Mouse (Mus musculus) ZHBTc4 (cell line): ENCODE data around the gene Rbm26.

Experiments used
- DNase-seq: peaks from one replicate; pipeline ENCODE4 v3.0.0-alpha.2; 2011; ENCODE audit warnings: low read depth, low spot score

Rbm26 gene

DNA sequence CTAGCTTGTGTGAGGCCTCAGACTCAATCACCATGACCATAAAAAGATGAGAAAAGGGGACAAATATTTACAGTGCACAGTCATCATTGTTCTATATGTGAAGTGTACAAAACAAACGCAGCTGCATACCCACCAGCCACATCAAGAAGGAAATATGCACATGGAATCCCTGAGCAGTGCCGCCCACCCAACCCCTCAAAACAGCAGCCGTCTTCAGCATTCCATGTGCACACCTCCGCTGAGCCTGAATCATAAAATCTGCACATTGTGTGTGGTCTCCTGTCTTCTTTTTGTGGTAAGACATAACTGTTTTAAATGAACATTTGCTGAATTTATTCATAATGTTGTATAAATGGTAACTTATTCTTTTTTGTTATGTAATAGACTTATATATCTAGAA lies 90.1 kb downstream of the Rbm26 start:
- no peak for DNase-seq

DNA sequence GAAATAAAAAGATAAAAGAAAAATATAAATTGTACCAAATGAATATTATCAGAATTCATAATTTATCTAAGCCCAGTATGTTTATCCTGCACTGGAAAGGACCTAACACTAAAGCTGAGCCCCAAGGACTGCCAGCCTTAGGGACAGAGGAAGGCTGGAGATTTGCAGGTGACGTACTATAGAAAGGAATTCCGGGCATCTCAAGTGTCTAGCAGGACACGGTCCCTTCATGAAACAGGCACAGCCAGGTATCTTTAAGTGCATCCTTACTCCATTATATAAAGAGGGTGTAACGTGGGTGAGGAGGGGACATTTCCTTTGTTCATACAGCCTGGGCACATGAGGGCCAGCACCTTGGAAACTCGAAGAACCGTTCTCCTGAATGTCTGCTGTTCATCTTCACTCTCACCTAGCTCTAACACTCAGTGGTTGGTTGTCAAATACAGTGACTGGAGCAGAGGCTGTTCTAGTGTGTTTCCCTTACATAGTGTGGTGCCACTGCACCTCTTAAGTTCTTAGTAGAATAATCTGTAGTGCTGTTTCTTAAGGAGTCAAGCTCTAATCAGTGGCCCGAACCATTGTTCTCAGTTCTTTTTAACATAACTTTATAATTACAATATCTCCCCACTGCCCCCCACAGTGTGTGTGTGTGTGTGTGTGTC lies 91.7 kb downstream of the Rbm26 start:
- DNase-seq: peak; percentile 40

DNA sequence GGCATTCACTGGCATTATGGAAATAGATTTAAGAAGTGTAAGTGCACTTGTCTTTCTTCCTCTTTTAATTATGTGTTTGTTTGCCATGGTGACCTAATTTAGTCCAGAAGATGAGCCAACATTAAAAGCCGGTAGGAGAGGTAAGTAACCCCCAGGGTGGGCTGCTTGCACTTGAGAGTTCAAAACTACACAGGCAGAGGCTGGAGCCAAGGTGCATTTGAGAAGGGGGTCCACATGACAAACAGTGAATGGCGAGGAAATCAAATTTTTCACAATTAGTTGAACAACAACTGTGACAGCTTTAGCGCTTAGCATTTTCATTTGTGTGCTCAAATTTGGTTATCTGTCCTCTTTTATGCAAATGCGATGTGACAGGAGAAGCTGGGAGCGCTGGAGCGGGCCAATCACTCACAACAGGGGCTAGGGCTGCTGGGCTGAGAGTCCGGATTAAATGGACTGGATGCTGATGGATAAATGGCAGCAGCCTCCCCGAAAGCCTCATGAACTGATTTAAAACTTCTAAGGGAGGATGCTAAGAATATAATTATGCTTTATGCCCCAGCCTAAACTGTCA lies 92.3 kb downstream of the Rbm26 start:
- no peak for DNase-seq

DNA sequence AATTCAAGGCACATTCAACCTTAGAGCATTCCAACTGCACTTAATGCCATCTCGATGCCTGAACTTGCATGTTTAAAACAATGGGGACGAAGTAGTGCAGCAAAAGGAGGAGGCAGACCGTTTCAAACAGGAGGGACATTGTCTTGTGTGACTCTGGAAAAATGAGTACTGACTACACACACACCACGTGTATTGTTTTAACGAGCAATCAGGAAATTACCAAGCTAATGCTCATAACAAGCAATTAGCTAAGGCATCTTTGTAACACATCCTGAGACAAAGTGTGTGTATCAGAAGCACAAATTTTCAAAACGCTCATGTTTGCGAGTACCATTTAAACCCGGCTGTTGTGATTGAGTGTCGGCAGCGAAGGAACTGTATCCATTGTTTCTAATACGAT lies 93.0 kb downstream of the Rbm26 start:
- no peak for DNase-seq

DNA sequence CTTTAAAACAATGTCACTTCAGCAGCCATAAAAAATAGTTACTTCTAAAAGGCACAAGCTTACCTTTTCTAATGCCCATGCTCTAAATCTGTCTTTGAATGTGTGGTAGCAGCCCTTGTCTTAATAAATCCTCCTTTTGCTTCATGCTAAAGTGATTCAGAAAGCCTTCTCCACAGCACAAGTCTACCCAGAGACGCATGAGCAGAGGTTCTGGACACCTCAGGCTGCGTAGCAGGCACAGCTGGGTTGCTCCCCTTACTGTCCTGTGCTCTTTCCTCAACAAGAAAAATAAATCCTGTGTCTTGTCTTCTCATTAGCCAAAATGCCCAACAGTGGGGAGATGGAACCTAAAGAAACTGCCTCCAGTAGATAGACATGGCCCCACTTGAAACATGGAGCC lies 102.4 kb downstream of the Rbm26 start:
- no peak for DNase-seq

DNA sequence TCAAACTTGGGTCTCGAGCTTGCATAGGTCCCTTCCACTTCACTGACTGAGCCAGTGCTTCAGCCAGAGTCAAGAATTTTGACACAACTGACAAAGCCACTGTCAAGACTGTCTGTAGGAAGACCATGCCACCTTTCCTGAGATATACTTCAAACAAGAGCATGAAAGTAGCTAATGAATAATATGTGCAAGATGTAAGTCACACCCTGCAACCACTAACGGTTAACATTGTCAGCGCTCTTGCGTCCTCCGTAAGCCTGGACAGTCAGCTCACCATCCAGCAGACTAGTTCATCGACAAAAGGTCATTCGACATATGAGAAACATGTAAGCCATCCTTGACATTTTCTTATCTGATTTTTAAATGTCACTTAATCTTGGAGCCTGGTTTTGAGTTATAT lies 102.8 kb downstream of the Rbm26 start:
- DNase-seq: no peak

DNA sequence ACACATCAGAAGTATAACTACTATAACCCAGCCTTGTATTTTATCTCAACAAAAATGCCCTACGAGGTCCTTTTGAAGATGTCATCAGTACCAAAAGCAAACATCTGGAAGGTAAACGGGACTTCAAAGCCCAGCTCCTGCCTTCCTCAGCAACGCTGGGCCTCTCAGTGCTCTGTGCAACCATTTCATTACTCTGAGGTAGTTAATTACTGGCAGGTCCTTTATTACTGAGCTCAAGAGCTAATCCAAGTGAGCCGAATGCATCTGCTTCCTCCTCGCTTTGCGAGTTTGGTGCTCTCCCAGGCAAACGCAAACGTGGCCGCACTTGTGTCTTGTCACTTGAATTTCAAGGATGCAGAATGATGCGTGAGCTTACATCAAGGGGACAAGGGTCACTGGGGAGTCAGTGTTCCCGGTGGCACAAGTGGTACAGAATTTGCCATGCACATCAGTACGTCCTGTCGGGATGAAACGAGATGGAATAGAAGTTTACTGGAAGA lies 106.1 kb downstream of the Rbm26 start:
- DNase-seq: no peak

DNA sequence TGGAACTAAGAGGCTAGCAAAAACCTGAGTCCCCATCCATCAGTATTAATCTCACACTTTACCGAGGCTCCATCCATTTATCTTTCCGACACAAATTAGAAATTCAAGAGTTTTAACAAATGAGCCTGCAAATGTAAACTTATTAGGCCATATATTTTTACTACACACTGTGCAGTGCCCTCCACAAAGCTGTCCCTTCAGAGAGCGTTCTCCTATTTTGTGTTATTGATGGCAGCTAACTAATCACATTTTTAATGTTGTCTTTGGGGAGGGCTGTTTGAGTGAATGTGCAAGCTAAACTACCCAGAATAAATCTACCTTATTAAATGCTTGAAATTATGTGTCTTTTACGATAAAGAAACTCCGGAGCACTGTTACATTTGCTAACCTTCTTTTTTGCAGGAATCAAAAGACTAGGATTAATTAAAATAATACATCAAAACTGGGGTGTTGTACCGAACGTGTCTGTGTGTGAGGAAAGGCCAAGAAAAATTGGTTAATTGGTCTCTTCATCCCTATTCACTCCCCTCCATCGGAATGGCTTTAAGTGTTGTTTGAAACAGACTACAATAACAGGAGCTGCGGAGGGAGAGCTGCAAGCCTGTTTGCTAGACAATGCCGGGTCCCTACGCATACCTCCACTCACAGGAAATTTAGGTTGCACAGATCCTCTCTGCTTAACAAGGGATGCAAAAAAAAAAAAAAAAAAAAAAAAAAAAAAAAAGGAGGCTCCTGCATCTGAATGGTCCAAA lies 106.7 kb downstream of the Rbm26 start:
- DNase-seq: no peak

DNA sequence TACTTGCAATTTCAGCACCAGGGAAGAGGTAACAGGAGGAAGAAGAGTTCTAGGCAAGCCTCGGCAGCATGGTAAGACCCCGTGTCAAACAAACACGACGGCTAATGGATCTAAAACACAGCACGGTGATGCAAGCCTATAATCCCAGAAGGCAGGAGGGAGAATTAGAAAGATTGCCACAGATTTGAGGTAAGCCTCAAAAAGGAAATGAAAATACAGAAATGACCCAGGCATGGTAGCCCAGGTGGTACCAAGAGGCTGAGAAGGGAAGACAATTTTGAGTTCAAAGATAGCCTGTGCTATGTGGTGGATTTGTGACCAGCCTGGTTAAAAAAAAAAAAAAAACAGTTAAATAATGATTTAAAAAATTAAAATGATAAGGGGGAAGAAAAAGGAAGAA lies 109.1 kb downstream of the Rbm26 start:
- DNase-seq: no peak

DNA sequence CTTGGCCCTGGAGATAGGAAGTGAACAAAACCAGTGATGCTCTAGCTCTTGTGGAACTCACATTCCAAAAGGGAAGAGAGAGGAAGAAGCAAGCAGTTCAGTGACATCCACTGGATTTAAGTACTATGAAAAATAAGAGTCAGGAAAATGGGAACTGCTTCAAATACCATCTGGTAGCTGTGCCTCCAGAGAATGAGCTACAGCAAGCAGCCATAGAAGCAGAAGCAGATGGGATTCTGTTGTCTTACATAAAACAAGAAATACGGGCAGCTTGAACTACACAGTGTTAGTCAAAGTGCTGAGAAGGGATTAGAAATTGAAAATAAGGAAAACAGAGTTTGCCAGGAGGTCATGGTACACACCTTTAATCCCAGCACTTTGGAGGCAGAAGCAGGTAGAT lies 112.9 kb downstream of the Rbm26 start:
- no peak for DNase-seq

DNA sequence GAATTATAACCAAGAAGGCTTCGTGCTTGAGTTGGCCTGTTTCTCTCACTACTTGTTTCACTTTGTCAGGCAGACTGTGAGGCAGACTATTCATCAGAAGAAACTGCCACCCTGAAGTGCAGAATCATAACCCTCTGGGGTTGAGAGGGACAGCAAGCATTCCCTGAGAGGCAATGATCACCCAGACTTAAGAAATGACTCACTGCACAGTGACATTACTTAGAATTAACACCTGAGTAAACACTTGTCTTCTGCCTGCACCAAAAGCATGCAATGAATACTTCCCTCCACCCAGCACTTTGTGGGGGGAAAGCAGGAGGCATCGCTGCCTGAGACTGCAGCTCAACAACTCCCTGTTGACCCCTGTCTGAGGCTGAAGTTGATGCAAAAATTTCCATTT lies 115.9 kb downstream of the Rbm26 start:
- DNase-seq: no peak

DNA sequence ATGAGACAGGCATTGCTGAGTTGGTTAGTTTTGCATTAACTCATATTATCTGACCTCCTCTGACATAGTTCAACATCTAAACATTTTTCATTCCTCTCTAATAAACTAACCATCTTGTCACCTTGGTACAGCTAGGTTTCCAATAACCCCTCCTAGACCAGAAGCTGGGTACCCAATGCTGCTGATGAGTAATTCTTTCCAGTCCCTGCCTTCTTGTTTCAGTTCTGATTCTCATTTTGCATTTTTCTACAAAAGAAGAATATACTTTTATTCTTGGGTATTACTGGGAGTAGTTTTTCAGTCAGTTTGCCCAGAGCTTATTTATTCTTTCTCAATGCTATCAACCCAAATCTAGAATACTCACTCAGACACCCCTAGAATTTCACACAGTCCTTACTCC lies 119.2 kb downstream of the Rbm26 start:
- no peak for DNase-seq
